Mouse (Mus musculus) heart, embryonic 10.5 days (tissue): ENCODE data around the gene Rps27a. TPM values are rescaled to one million over a fixed set of nuclear protein-coding genes. Genes with fewer than 3 reads are reported as not detected.
"Not testable (repeated sequence)": the region's sequence is repeated elsewhere in the genome, so short reads cannot be mapped to it uniquely, and the experiment has no call there.

Source experiments
- DNase-seq: peaks from one replicate; pipeline ENCODE4 v3.0.0-alpha.2; 2017; ENCODE audit warnings: low spot score
- H3K27ac ChIP-seq: fragments of 300-500 bp; sonication (generic); 2 replicates; pipeline ENCODE4 v1.5.1; 2016; ENCODE audit warnings: mild to moderate bottlenecking
- H3K27me3 ChIP-seq: fragments of 300-500 bp; sonication (generic); 2 replicates; pipeline ENCODE4 v1.6.1; 2016; ENCODE audit warnings: mild to moderate bottlenecking; ENCODE audit not compliant: poor library complexity, insufficient read depth, severe bottlenecking
- H3K36me3 ChIP-seq: fragments of 300-500 bp; sonication (generic); 2 replicates; pipeline ENCODE4 v1.6.1; 2016; ENCODE audit warnings: mild to moderate bottlenecking, moderate library complexity
- H3K4me1 ChIP-seq: fragments of 300-500 bp; sonication (generic); 2 replicates; pipeline ENCODE4 v1.6.1; 2016; ENCODE audit warnings: mild to moderate bottlenecking
- H3K4me3 ChIP-seq: fragments of 300-500 bp; sonication (generic); 2 replicates; pipeline ENCODE4 v1.5.1; 2016; ENCODE audit warnings: mild to moderate bottlenecking, moderate library complexity
- H3K9me3 ChIP-seq: fragments of 300-500 bp; sonication (generic); 2 replicates; pipeline ENCODE4 v1.6.1; 2016; ENCODE audit warnings: mild to moderate bottlenecking, moderate library complexity
- WGBS: fragments of 180-500 bp; shearing (Covaris S2); methylation state at CpG from one replicate; pipeline ENCODE4 v1.1.7; 2016; 5-methylcytosine and 5-hydroxymethylcytosine counted together
- polyA plus RNA-seq: library from polyadenylated mRNA; unstranded; fragments of >200 nt; fragmentation: Nextera tagmentation; extraction: Ambion mirVana; gene quantifications from 2 replicates; pipeline ENCODE4 v1.2.1, GENCODE M21; 2016

Gene Rps27a
- polyA plus RNA-seq, 1 experiment from 2014 or later: 841 TPM

DNA sequence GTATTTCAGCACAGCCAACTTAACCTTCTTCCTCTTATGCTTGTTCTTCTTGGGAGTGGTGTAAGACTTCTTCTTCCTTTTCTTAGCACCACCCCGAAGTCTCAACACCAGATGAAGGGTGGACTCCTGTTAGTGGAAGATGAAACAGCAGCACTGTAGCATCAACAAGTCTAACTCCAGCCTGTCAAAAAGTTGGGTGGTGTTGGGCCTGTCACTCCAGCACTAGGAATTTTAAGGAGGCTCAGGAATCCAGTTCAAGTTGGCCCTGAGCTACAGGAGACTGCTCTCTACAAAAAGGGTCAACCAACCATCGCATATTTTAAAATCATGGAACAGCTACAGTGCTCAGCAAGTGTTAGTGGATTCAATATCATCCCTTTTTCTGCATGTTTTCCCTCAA is 1.6 kb downstream of the Rps27a start:
- H3K36me3 ChIP-seq: peaks cover 45% of the 10 kb centered on the region

DNA sequence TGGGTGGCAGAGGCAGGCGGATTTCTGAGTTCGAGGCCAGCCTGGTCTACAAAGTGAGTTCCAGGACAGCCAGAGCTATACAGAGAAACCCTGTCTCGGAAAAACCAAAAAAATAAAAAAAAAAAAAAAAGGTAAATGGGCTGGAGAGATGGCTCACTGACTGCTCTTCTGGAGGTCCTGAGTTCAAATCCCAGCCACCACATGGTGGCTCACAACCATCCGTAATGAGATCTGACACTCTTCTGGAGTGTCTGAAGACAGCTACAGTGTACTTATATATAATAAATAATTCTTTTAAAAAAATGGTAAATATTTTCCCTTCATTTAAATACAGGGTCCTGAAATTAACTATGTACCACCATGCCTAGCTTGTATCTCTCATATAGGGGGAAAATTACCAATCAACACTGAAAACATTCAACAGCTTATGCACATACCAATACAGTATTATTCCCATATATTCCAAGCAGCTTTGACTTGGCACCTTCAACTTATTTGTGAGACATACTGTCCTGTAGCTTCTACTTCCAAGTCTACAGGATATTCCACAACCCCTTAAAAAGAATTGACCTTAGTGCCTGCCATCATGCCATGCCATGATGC is 2.7 kb downstream of the Rps27a start:
- not testable (repeated sequence) for DNase-seq, H3K9me3 ChIP-seq, H3K27ac ChIP-seq, H3K4me3 ChIP-seq, H3K27me3 ChIP-seq, H3K4me1 ChIP-seq
- 85% methylated on average over 4 of the region's 4 CpGs for WGBS
- peaks cover 55% of the 10 kb centered on the region for H3K36me3 ChIP-seq

More for the DNA sequence above, 1.6 kb downstream of the Rps27a start:
- H3K9me3 ChIP-seq, H3K4me1 ChIP-seq, DNase-seq, H3K27me3 ChIP-seq: not testable (repeated sequence)
- WGBS: 94% methylated on average over 2 of the region's 2 CpGs
- Histone ChIP-seq H3K27ac (peak overlapping the region; percentile 93; the same call in 1 of the 2 replicates), H3K4me3 (peak overlapping the region; percentile 80)

DNA sequence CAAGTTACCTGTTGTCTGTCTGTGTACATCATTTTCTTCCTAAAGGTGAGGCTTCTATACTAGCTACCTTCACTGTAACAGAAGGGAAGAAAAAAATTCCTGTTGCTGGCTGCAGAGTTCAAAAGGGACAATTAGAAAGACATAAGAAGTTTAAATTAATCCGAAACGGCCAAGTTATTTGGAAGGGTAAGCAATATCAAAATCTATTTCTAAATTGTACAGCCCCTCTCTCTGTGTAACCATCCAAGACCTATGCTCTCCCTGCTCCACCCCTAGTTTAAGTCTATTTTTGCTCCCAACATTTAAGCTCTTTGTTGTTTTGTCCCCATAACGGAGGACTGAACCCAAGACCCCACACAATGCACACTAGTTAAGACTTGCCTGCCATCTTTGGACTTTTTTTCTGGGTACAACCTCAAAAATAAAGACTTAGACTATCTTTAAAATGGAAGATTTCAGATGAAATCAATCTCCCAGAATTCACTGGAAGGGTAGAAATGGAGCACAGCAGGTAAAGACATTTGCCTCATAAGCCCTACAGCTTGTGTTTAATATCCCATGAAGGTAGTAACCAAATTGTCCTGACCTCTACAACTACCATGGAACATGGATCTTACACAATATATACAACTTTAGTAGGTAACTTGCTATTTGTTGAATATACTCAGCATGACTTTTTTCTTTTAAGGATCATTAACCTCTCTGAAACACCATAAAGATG is 3.5 kb downstream of the Rps27a start:
- Histone ChIP-seq H3K36me3 (peaks cover 61% of the 10 kb centered on the region), H3K4me3 (no peak overlapping the region), H3K27ac (no peak overlapping the region), H3K4me1 (peaks cover 4% of the 10 kb centered on the region; the same call in 1 of the 2 replicates), H3K9me3 (no peaks in the 10 kb centered on the region), H3K27me3 (no peaks in the 10 kb centered on the region)
- 89% methylated on average over 3 of the region's 3 CpGs for WGBS
- no peak for DNase-seq

DNA sequence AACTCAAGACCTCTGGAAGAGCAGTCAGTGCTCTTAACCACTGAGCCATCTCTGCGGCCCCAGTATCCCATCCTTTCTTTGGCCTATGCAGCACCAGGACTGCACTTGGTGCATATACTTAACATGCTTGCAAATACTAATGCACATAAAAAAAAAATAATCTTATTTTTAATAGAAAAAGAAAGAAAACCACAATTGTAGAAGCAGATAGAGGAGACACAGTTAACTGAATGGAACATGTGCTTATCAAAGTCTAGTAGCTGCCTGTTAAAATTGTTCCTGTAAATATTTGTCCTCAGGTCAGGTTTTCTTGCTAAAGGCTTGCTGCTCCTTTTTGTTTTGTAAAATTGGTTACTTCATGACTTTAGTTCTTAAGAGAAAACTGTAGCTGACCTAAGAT is 9.7 kb downstream of the Rps27a start:
- WGBS: 94% methylated on average over 1 of the region's 1 CpGs
- H3K36me3 ChIP-seq: peaks cover 74% of the 10 kb centered on the region
- DNase-seq: no peak
- no peak overlapping the region for H3K27ac ChIP-seq
- H3K4me3 ChIP-seq: no peak overlapping the region
- no peaks in the 10 kb centered on the region for H3K4me1 ChIP-seq
- no peaks in the 10 kb centered on the region for H3K27me3 ChIP-seq
- no peaks in the 10 kb centered on the region for H3K9me3 ChIP-seq

DNA sequence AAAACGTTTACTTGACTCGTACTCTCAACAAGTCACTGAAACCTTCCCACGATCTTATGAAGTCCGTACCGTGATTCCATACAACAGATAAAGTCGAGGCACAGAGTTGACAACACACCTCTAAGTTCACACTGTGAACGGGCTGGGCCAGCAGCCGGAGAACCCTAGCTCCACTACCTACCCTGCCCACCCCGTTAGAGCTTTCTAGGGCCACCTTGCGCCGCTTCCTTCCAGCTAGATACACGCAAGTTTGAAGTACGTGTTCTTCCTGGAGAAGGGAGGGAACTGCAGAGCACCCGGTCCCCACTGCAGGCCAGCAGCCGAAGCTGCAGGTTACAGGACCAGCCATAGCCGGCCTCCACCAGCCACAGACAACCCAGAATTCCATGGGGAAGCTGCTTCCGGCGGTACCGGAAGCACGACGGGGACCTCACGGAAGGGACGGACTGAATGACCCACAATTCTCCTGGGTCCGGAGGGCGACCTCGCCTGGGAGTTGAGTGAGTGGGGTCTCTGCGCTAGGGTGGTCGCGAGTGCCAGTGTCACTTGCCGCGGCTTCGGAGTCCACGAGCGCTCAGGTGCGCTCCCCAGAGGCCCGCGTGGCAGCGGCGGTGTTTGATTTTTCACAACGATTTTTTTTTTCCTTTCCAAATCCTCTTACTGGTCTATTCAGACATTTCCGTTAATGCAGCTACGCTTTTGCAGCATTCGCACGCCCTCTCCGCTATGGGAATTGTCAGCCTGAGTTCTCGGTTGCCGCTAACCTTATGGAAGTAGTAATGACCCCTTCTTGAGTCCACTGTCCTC is 21.7 kb downstream of the Rps27a start, which contains the start of gene Mtif2:
Gene Mtif2, plus strand, starts transcription at position 421 of the 807 bp plus-strand sequence.
- H3K9me3 ChIP-seq: no peaks in the 10 kb centered on the region
- peak within 1 kb of the TSS; percentile 78 for H3K4me3 ChIP-seq
- peaks cover 8% of the 10 kb centered on the region; the same call in 1 of the 2 replicates for H3K4me1 ChIP-seq
- no peaks in the 10 kb centered on the region for H3K27me3 ChIP-seq
- peaks cover 13% of the 10 kb centered on the region for H3K36me3 ChIP-seq
- DNase-seq: peak; percentile 95
- peak within 1 kb of the TSS; percentile 96 for H3K27ac ChIP-seq
- WGBS: 2% methylated on average over 47 of the region's 47 CpGs

DNA sequence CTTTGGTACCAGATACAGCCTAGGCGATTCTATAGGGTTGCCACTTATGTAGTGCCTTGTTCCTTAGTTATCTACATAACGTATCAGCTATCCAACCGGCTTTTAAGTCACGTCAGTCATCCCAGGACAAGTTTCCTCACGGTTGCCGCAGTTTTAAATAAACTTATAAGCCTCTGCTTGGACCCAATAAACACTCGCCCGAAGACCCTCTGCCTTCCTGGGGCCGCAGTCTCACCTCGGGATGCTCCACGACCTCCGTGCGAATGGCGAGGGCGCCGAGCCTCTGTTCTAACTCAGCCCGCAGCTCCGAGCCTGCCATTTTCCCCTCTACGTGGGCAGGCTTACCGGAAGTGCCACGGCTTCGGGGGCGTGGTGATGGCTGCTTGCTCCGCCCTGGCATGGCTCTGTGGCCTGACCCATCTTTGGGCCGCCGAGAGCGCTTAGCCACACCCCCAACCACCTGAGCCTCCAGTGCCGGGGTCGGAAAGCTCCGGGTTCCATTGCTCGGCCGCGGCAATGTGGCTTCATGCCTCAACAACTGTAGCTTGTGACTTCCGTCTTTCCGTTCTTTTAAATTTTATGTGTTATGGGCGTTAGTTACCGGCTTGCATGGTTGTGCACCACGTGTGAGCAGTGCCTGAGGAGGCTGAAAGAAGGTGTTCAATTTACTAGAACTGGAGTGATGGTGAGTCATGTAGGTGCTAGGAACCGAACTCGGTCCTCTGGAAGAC is 33.1 kb downstream of the Rps27a start, which contains the start of gene Prorsd1:
Gene Prorsd1, minus strand, starts transcription at position 352 of the 731 bp plus-strand sequence.
- Histone ChIP-seq H3K4me3 (peak within 1 kb of the TSS; percentile 78), H3K9me3 (no peaks in the 10 kb centered on the region), H3K27ac (peak within 1 kb of the TSS; percentile 95), H3K4me1 (peaks cover 5% of the 10 kb centered on the region; the same call in 1 of the 2 replicates), H3K27me3 (no peaks in the 10 kb centered on the region), H3K36me3 (peaks cover 19% of the 10 kb centered on the region)
- DNase-seq: peak; percentile 97
- 3% methylated on average over 40 of the region's 40 CpGs for WGBS

DNA sequence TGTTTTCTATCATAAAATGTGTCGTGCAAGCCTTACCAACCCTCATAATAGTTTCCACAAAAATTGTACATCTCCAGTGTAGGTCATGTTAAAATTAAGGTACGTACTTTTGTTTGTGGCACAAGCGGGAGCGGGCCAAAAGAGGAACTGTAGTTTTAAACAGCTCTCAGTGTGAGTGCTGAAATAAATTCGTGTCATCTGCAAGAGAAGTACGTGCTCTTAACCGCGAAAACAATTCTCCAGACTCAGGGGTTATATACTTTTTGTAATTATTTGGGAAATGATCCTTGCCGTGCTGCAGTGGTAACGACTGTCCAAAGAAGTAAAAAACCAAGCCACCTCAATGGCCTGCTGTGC is 33.6 kb downstream of the Rps27a start:
- H3K27ac ChIP-seq: peak overlapping the region; percentile 95
- H3K4me1 ChIP-seq: peaks cover 5% of the 10 kb centered on the region; the same call in 1 of the 2 replicates
- DNase-seq: no peak
- H3K9me3 ChIP-seq: no peaks in the 10 kb centered on the region
- 25% methylated on average over 10 of the region's 10 CpGs for WGBS
- peaks cover 19% of the 10 kb centered on the region for H3K36me3 ChIP-seq
- no peaks in the 10 kb centered on the region for H3K27me3 ChIP-seq
- peak overlapping the region; percentile 78 for H3K4me3 ChIP-seq

DNA sequence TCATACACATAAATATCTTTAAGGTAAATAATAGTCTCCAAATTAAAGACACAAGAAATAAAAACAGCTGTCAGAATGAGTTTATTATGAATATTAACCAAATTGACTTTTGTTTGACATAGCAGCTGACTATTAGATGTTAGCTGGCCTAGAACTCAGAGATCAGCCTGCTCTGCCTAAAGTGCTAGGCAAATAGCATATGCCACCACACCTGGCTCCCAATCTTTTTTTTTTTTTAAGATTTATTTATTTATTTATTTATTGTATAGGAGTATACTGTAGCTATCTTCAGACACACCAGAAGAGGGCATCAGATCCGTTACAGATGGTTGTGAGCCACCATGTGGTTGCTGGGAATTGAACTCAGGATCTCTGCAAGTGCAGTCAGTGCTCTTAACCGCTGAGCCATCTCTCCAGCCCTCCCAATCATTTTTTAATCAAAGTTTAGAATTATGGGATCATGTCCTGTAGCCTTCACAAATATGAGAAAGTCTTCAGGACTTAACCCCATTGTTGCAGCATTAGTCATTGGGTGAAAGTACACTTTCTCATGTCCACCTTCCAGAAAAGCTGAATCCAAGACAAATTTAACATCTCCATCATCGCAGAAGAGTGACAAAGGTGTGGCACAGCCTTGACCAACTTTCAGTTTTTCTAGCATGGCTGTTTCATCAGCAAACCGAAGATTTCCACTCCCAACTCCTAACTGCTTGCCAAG is 34.9 kb downstream of the Rps27a start:
- Histone ChIP-seq H3K36me3 (peaks cover 19% of the 10 kb centered on the region), H3K27me3 (no peaks in the 10 kb centered on the region), H3K4me3 (no peak overlapping the region), H3K4me1 (peaks cover 5% of the 10 kb centered on the region; the same call in 1 of the 2 replicates), H3K9me3 (no peaks in the 10 kb centered on the region), H3K27ac (no peak overlapping the region)
- WGBS: 89% methylated on average over 4 of the region's 4 CpGs
- DNase-seq: no peak

DNA sequence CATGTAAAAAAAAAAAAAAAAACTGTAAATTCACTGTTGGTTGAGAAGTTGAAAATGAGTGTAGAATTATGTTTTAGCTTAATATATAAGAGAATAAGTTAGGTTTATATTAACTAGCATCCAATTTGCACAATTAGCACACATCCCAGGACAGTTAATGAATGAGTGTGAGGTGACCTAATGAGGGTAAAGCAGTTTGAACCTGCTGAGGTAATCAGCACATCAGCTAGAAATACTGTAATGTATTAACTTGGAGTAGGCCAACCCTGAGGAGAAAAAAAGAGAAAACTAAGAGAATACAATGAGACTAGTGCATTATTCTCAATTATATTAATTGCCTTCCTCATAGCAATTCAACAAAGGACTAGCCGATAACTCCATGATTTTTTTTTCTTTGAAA is 38.5 kb downstream of the Rps27a start:
- H3K4me3 ChIP-seq: no peak overlapping the region
- H3K27me3 ChIP-seq: no peaks in the 10 kb centered on the region
- no peak overlapping the region for H3K27ac ChIP-seq
- no peak for DNase-seq
- H3K9me3 ChIP-seq: no peaks in the 10 kb centered on the region
- peaks cover 5% of the 10 kb centered on the region; the same call in 1 of the 2 replicates for H3K4me1 ChIP-seq
- 94% methylated on average over 1 of the region's 1 CpGs for WGBS
- H3K36me3 ChIP-seq: peaks cover 36% of the 10 kb centered on the region

DNA sequence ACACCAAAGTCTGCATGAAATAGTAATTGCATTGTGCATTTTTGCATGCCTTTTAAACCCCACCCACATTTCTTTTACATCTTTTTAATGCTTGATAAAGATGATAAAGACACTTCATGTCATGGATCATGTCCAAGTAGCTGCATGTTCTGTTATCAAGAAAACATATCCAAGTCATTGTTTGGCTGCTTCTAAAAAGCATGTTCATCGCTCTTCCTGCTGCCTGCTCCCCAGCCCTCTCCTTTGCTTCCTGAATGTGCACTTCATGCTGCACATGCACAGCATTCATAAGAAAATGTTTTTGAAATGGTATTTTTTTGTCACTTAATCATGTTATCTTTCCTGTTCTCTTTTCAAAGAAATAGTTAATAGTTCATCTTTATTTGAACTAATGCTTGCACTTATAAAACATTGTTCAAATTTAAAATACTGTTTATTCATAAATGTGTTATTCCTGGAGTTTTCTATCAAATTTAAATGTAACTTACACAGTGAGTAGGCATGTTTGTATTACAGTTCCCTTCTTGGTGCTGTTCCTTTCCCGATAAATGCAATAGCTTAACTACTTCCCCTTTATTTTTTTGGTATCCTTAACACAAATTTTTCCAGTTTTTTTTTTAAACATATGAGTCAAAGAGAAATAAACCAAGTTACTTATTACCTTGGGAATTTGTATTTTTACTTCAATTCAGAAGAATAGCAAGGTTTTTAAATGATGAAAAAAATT is 42.8 kb downstream of the Rps27a start:
- no peak overlapping the region for H3K27ac ChIP-seq
- no peaks in the 10 kb centered on the region for H3K9me3 ChIP-seq
- DNase-seq: no peak
- H3K4me3 ChIP-seq: no peak overlapping the region
- 95% methylated on average over 2 of the region's 2 CpGs for WGBS
- no peaks in the 10 kb centered on the region for H3K4me1 ChIP-seq
- peaks cover 38% of the 10 kb centered on the region for H3K36me3 ChIP-seq
- no peaks in the 10 kb centered on the region for H3K27me3 ChIP-seq

DNA sequence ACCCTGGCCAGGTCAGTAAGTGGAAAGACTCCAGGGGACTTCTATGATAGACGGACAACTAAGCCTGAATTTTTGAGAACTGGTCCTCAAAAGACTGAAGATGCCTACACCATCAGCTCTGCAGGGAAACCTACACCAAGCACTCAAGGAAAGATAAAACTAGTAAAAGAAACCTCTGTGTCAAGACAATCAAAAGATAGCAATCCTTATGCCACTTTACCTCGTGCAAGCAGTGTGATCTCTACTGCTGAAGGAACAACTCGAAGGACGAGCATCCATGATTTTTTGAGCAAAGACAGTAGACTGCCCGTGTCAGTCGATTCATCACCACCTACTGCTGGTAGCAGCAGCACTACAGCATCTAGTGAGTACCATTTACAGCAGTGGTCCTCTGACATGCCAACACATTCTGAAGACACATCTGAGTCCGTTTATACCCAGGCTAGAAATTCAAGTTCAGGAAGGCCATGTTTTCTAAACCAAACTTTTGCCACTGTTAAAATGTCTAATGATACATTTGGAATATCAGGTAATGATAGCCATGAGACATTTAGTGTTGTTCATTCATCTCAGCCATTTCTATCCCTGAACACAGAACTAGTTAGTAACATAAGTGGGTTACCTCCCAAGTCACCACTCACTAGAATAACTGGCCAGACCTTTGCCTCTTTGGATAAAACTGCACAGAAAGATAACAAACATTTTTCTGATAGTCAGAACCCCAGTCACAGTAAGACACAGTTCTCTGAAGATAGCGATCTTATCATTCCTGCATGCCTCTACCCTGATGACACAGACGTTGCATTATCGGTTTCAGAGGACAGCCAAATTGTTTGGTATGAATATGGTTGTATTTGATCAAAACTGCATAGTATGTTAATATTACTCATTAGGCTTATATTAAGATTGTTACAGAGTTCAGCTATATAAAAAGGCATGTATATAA is 43.7 kb downstream of the Rps27a start:
- Histone ChIP-seq H3K27ac (no peak overlapping the region), H3K27me3 (no peaks in the 10 kb centered on the region), H3K4me3 (no peak overlapping the region), H3K4me1 (no peaks in the 10 kb centered on the region), H3K9me3 (no peaks in the 10 kb centered on the region), H3K36me3 (peaks cover 43% of the 10 kb centered on the region)
- WGBS: 84% methylated on average over 10 of the region's 10 CpGs
- DNase-seq: no peak
